In the genomic region with DNA sequence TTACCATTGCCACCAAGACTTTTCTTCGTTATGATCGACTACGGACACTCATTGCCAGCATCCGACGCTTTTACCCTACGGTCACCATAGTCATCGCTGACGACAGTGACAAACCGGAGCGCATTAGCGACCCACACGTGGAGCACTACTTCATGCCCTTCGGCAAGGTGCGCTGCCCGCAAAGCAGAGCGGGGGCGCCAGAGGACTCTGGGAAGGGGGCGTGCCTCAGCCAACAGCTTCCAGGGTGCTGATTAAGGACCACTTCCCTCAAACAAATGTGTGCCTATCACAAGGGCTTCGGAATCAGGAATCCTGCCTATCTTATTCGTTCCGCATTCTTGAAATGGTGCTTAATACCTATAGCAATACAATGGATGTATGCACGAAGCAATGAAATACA, we compare ENCODE assay signal across 8 mouse cellular contexts. TPM values are rescaled to one million over a fixed set of nuclear protein-coding genes. Genes with fewer than 3 reads are reported as not detected.
A peak's percentile ranks its signal among the peaks of the same experiment; 100 is the strongest.
DNase-seq lines count a peak whose midpoint lies in the region; ATAC-seq lines count a peak whose summit lies in the region.

No protein-coding gene starts in this region.

- WGBS in forebrain, embryonic 11.5 days, result under 1% methylated on average over 22 of the region's 22 CpGs
- WGBS in limb, embryonic 13.5 days, result 2% methylated on average over 22 of the region's 22 CpGs
- WGBS in neural tube, embryonic 13.5 days, result 3% methylated on average over 22 of the region's 22 CpGs

- H3K4me2 ChIP-seq in forebrain, embryonic 11.5 days (ENCODE audit: low read depth, low read length, severe bottlenecking), result peak overlapping the region; percentile 55
- peak overlapping the region; percentile 68 for H3K4me2 ChIP-seq in limb, embryonic 13.5 days (replicated peaks)
- peak overlapping the region; percentile 51 for H3K4me2 ChIP-seq in neural tube, embryonic 13.5 days

- H3K4me3 ChIP-seq in forebrain, embryonic 11.5 days (ENCODE audit: low read depth, low read length), result peak overlapping the region; percentile 29; the same call in 1 of the 2 replicates
- H3K4me3 ChIP-seq in limb, embryonic 13.5 days, result peak overlapping the region; percentile 42
- peak overlapping the region; percentile 21 for H3K4me3 ChIP-seq in neural tube, embryonic 13.5 days

- DNase-seq in adrenal gland, adult 2 months, result peak; percentile 45
- DNase-seq in adrenal gland, postnatal 4 days (ENCODE audit: low spot score in 2 of 2), result no peak
- DNase-seq in left cerebral cortex, postnatal 36 days (ENCODE audit: low spot score in 2 of 2), result peak; percentile 23 to 26
- no peak for DNase-seq in left cerebral cortex, postnatal 25 days (ENCODE audit: low spot score in 2 of 2)
- no peak for DNase-seq in forebrain, embryonic 11.5 days (ENCODE audit: low spot score)
- DNase-seq in gastrocnemius, postnatal 14 days, result no peak

- H3K36me3 ChIP-seq in forebrain, embryonic 11.5 days (ENCODE audit: control insufficient read depth, insufficient read depth, low read length), result no peaks in the 10 kb centered on the region
- H3K36me3 ChIP-seq in limb, embryonic 13.5 days, result no peaks in the 10 kb centered on the region
- peaks cover 42% of the 10 kb centered on the region for H3K36me3 ChIP-seq in neural tube, embryonic 13.5 days

- intact Hi-C loops in left cerebral cortex, postnatal 36 days (cut with DNase I), result no loop called here
- intact Hi-C loops in left cerebral cortex, postnatal 25 days (cut with DNase I), result no loop called here
- intact Hi-C loops in gastrocnemius, postnatal 14 days (cut with DNase I; ENCODE audit: low total_unique reads), result no loop called here

- H3K27me3 ChIP-seq in forebrain, embryonic 11.5 days (ENCODE audit: control insufficient read depth, insufficient read depth, low read length), result peaks cover 53% of the 10 kb centered on the region
- peaks cover 72% of the 10 kb centered on the region for H3K27me3 ChIP-seq in limb, embryonic 13.5 days
- H3K27me3 ChIP-seq in neural tube, embryonic 13.5 days, result peaks cover 76% of the 10 kb centered on the region

- H3K27ac ChIP-seq in forebrain, embryonic 11.5 days (ENCODE audit: low read depth, low read length), result no peak overlapping the region
- no peak overlapping the region for H3K27ac ChIP-seq in limb, embryonic 13.5 days
- no peak overlapping the region for H3K27ac ChIP-seq in neural tube, embryonic 13.5 days (replicated peaks)

- no peaks in the 10 kb centered on the region for H3K9me3 ChIP-seq in forebrain, embryonic 11.5 days (ENCODE audit: control insufficient read depth, low read length)
- no peaks in the 10 kb centered on the region for H3K9me3 ChIP-seq in limb, embryonic 13.5 days
- H3K9me3 ChIP-seq in neural tube, embryonic 13.5 days, result no peaks in the 10 kb centered on the region

- H3K4me1 ChIP-seq in forebrain, embryonic 11.5 days (replicated peaks; ENCODE audit: control insufficient read depth, insufficient read depth, low read length), result peaks cover 22% of the 10 kb centered on the region; the same call in 1 of the 2 replicates
- peaks cover 30% of the 10 kb centered on the region for H3K4me1 ChIP-seq in limb, embryonic 13.5 days
- H3K4me1 ChIP-seq in neural tube, embryonic 13.5 days (replicated peaks), result peaks cover 43% of the 10 kb centered on the region

- ATAC-seq in forebrain, embryonic 11.5 days (replicated peaks; ENCODE audit: low FRiP score), result no peak
- no peak for ATAC-seq in limb, embryonic 13.5 days (ENCODE audit: low FRiP score, low read depth)
- no peak for ATAC-seq in neural tube, embryonic 13.5 days (ENCODE audit: low read depth)

- peak overlapping the region; percentile 20; the same call in 1 of the 2 replicates for H3K9ac ChIP-seq in forebrain, embryonic 11.5 days (ENCODE audit: low read length)
- peak overlapping the region; percentile 10; the same call in 1 of the 2 replicates for H3K9ac ChIP-seq in limb, embryonic 13.5 days
- H3K9ac ChIP-seq in neural tube, embryonic 13.5 days, result no peak overlapping the region

RNA-seq across cellular contexts. Expression of a gene that starts 5.0 kb away (rescaled TPM):
- total RNA-seq in adrenal gland, adult 2 months (2021), result 10 to 100 TPM in 1 of 2 experiments, 1 to 10 TPM in 1; 8.3 to 11.6 TPM
- polyA plus RNA-seq in adrenal gland, adult 2 months (2012; rRNA removed), result 17.8 and 19.1 TPM in 2 replicates
- 10 to 100 TPM; 10.6 to 11.7 TPM for total RNA-seq in adrenal gland, postnatal 4 days (2021)
- total RNA-seq in left cerebral cortex, postnatal 36 days (2021), result 100 to 1,000 TPM; 116 to 122 TPM
- 100 to 1,000 TPM; 111 to 116 TPM for total RNA-seq in left cerebral cortex, postnatal 25 days (2021)
- 7.8 and 8.4 TPM in 2 replicates for polyA plus RNA-seq in forebrain, embryonic 11.5 days (2014; fragmentation: Nextera tagmentation; extraction: Ambion mirVana)
- polyA plus RNA-seq in limb, embryonic 13.5 days (2015; fragmentation: Nextera tagmentation; extraction: Ambion mirVana), result 6.2 and 6.9 TPM in 2 replicates
- 45.0 and 45.1 TPM in 2 replicates for polyA plus RNA-seq in neural tube, embryonic 13.5 days (2015; fragmentation: Nextera tagmentation; extraction: Ambion mirVana)
- total RNA-seq in gastrocnemius, postnatal 14 days (2021), result 1 to 10 TPM; 1.5 to 1.9 TPM

RNA-seq across cellular contexts. Expression of a gene that starts 10.4 kb away (rescaled TPM):
- total RNA-seq in adrenal gland, adult 2 months (2021), result under 1 TPM; 0.35 to 0.58 TPM
- polyA plus RNA-seq in adrenal gland, adult 2 months (2012; rRNA removed), result 1.1 and 2.4 TPM in 2 replicates
- total RNA-seq in adrenal gland, postnatal 4 days (2021), result 1 to 10 TPM; 1.6 to 3.0 TPM
- total RNA-seq in left cerebral cortex, postnatal 36 days (2021), result 1 to 10 TPM; 1.8 to 4.4 TPM
- total RNA-seq in left cerebral cortex, postnatal 25 days (2021), result 1 to 10 TPM; 2.4 to 4.1 TPM
- 0.93 and 1.1 TPM in 2 replicates for polyA plus RNA-seq in forebrain, embryonic 11.5 days (2014; fragmentation: Nextera tagmentation; extraction: Ambion mirVana)
- polyA plus RNA-seq in limb, embryonic 13.5 days (2015; fragmentation: Nextera tagmentation; extraction: Ambion mirVana), result 1.4 and 1.6 TPM in 2 replicates
- polyA plus RNA-seq in neural tube, embryonic 13.5 days (2015; fragmentation: Nextera tagmentation; extraction: Ambion mirVana), result 0.83 and 0.93 TPM in 2 replicates
- 1 to 10 TPM; 3.7 to 7.6 TPM for total RNA-seq in gastrocnemius, postnatal 14 days (2021)

RNA-seq across cellular contexts. Expression of a gene that starts 19.9 kb away (rescaled TPM):
- 10 to 100 TPM; 16.0 to 25.8 TPM for total RNA-seq in adrenal gland, adult 2 months (2021)
- 41.3 and 44.9 TPM in 2 replicates for polyA plus RNA-seq in adrenal gland, adult 2 months (2012; rRNA removed)
- total RNA-seq in adrenal gland, postnatal 4 days (2021), result 10 to 100 TPM; 34.7 to 45.3 TPM
- total RNA-seq in left cerebral cortex, postnatal 36 days (2021), result 100 to 1,000 TPM; 173 to 176 TPM
- 100 to 1,000 TPM; 142 to 156 TPM for total RNA-seq in left cerebral cortex, postnatal 25 days (2021)
- 31.6 and 33.5 TPM in 2 replicates for polyA plus RNA-seq in forebrain, embryonic 11.5 days (2014; fragmentation: Nextera tagmentation; extraction: Ambion mirVana)
- 108 and 111 TPM in 2 replicates for polyA plus RNA-seq in limb, embryonic 13.5 days (2015; fragmentation: Nextera tagmentation; extraction: Ambion mirVana)
- 38.1 and 42.0 TPM in 2 replicates for polyA plus RNA-seq in neural tube, embryonic 13.5 days (2015; fragmentation: Nextera tagmentation; extraction: Ambion mirVana)
- 10 to 100 TPM; 13.9 to 14.4 TPM for total RNA-seq in gastrocnemius, postnatal 14 days (2021)

RNA-seq across cellular contexts. Expression of a gene that starts 25.5 kb away (rescaled TPM):
- total RNA-seq in adrenal gland, adult 2 months (2021), result 10 to 100 TPM; 53.6 to 75.7 TPM
- polyA plus RNA-seq in adrenal gland, adult 2 months (2012; rRNA removed), result 203 and 219 TPM in 2 replicates
- 100 to 1,000 TPM; 111 to 126 TPM for total RNA-seq in adrenal gland, postnatal 4 days (2021)
- total RNA-seq in left cerebral cortex, postnatal 36 days (2021), result 100 to 1,000 TPM; 195 to 221 TPM
- 100 to 1,000 TPM; 210 TPM for total RNA-seq in left cerebral cortex, postnatal 25 days (2021)
- 157 and 170 TPM in 2 replicates for polyA plus RNA-seq in forebrain, embryonic 11.5 days (2014; fragmentation: Nextera tagmentation; extraction: Ambion mirVana)
- polyA plus RNA-seq in limb, embryonic 13.5 days (2015; fragmentation: Nextera tagmentation; extraction: Ambion mirVana), result 169 and 173 TPM in 2 replicates
- 188 and 221 TPM in 2 replicates for polyA plus RNA-seq in neural tube, embryonic 13.5 days (2015; fragmentation: Nextera tagmentation; extraction: Ambion mirVana)
- 10 to 100 TPM; 22.2 to 24.8 TPM for total RNA-seq in gastrocnemius, postnatal 14 days (2021)

RNA-seq across cellular contexts. Expression of a gene that starts 41.4 kb away (rescaled TPM):
- total RNA-seq in adrenal gland, adult 2 months (2021), result 10 to 100 TPM; 41.6 to 47.8 TPM
- 21.7 and 22.5 TPM in 2 replicates for polyA plus RNA-seq in adrenal gland, adult 2 months (2012; rRNA removed)
- total RNA-seq in adrenal gland, postnatal 4 days (2021), result 10 to 100 TPM; 37.5 to 39.8 TPM
- total RNA-seq in left cerebral cortex, postnatal 36 days (2021), result 100 to 1,000 TPM in 1 of 2 experiments, 10 to 100 TPM in 1; 94.6 to 106 TPM
- 10 to 100 TPM; 95.2 to 95.6 TPM for total RNA-seq in left cerebral cortex, postnatal 25 days (2021)
- polyA plus RNA-seq in forebrain, embryonic 11.5 days (2014; fragmentation: Nextera tagmentation; extraction: Ambion mirVana), result 16.4 and 17.2 TPM in 2 replicates
- 27.6 and 29.1 TPM in 2 replicates for polyA plus RNA-seq in limb, embryonic 13.5 days (2015; fragmentation: Nextera tagmentation; extraction: Ambion mirVana)
- polyA plus RNA-seq in neural tube, embryonic 13.5 days (2015; fragmentation: Nextera tagmentation; extraction: Ambion mirVana), result 20.2 and 20.7 TPM in 2 replicates
- 1 to 10 TPM; 6.3 to 7.6 TPM for total RNA-seq in gastrocnemius, postnatal 14 days (2021)

Comparison
In these comparisons a context has a peak if more than half of its experiments do, and no peak if none do; other contexts are left out.
1. DNase-seq: peak in adrenal gland, adult 2 months (single experiment) and left cerebral cortex, postnatal 36 days (2 of 2); none in adrenal gland, postnatal 4 days (0 of 2), left cerebral cortex, postnatal 25 days (0 of 2), forebrain, embryonic 11.5 days (single experiment) and gastrocnemius, postnatal 14 days (single experiment).
2. RNA of a gene that starts 5.0 kb away (total RNA-seq): 116 to 122 TPM in left cerebral cortex, postnatal 36 days and 111 to 116 TPM in left cerebral cortex, postnatal 25 days; 10.6 to 11.7 TPM in adrenal gland, postnatal 4 days, 8.3 to 11.6 TPM in adrenal gland, adult 2 months and 1.5 to 1.9 TPM in gastrocnemius, postnatal 14 days; every median in the first group is over 4 times any median in the second.
3. Peak in every context shown above with its lines, with median percentiles within 50 percentile points of each other: H3K4me2 ChIP-seq and H3K4me3 ChIP-seq.